In the genomic region with DNA sequence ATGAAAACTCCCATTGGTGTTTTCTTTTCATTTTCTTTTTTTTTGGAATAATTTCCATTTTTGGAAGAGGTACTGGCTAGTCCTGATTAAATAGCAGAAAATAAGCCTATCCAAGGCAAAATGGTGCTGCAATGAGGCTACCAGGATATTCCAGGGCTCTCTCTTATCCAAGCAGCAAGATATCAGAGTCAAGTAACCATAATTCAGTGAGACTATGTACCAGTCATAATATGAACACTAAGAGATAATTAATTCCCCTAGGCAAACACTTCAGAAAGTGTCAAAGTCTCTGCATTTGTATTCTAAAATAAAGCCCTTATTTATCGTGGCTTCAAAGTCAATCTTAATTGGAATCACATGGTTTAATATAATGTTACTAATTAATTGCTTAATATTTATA, we compare ENCODE assay signal across 18 mouse cellular contexts.
DNase-seq lines count a peak whose midpoint lies in the region; ATAC-seq and TF ChIP-seq lines count a peak whose summit lies in the region.
"Had no signal": no experiment of that assay in that cellular context is flagged by ENCODE, and none has a peak within 500 bp of the region (broad histone marks: within the 10 kb centered on the region; RNA-seq: fewer than 3 reads in every experiment).

No protein-coding gene starts in this region.

- ATAC-seq in midbrain, embryonic 14.5 days (ENCODE audit: low FRiP score, low TSS enrichment): peak; percentile 31; the same call in 1 of the 2 replicates
- peak; percentile 48; the same call in 1 of the 2 replicates for ATAC-seq in midbrain, embryonic 16.5 days
- ATAC-seq: forebrain, embryonic 13.5 days; forebrain, embryonic 15.5 days; forebrain, postnatal 0 days had no signal

- H3K27me3 ChIP-seq in midbrain, embryonic 14.5 days (ENCODE audit: control insufficient read depth, insufficient read depth, low read length): no peaks in the 10 kb centered on the region
- H3K27me3 ChIP-seq in midbrain, embryonic 10.5 days (ENCODE audit: low read depth, poor library complexity, severe bottlenecking): no peaks in the 10 kb centered on the region
- no peaks in the 10 kb centered on the region for H3K27me3 ChIP-seq in midbrain, embryonic 16.5 days (ENCODE audit: control insufficient read depth, insufficient read depth, low read depth, low read length)
- H3K27me3 ChIP-seq: embryonic facial prominence, embryonic 12.5 days; forebrain, embryonic 13.5 days; forebrain, embryonic 15.5 days had no signal

- no peak for TF ChIP-seq POLR2A in brain, embryonic 14.5 days (IDR thresholded peaks at IDR 0.05; ENCODE audit: borderline replicate concordance, extremely low read depth, insufficient read depth, insufficient read length, poor library complexity, severe bottlenecking)

- H3K9me3 ChIP-seq in midbrain, embryonic 14.5 days (ENCODE audit: control insufficient read depth, low read length): no peaks in the 10 kb centered on the region
- no peaks in the 10 kb centered on the region for H3K9me3 ChIP-seq in midbrain, embryonic 10.5 days (replicated peaks)
- H3K9me3 ChIP-seq in midbrain, embryonic 16.5 days (replicated peaks; ENCODE audit: control insufficient read depth, low read length, poor library complexity, severe bottlenecking): no peaks in the 10 kb centered on the region
- H3K9me3 ChIP-seq: embryonic facial prominence, embryonic 10.5 days; embryonic facial prominence, embryonic 12.5 days; forebrain, embryonic 13.5 days; forebrain, embryonic 15.5 days had no signal

- H3K4me2 ChIP-seq in midbrain, embryonic 14.5 days (ENCODE audit: low read length): no peak overlapping the region
- H3K4me2 ChIP-seq in midbrain, embryonic 16.5 days (ENCODE audit: low read length): no peak overlapping the region
- H3K4me2 ChIP-seq: embryonic facial prominence, embryonic 12.5 days; forebrain, embryonic 13.5 days; forebrain, embryonic 15.5 days had no signal

- no peak for TF ChIP-seq CTCF in brain, embryonic 14.5 days (IDR thresholded peaks at IDR 0.05; ENCODE audit: borderline replicate concordance, extremely low read depth, insufficient read depth, insufficient read length)

- H3K4me1 ChIP-seq in midbrain, embryonic 14.5 days (ENCODE audit: control insufficient read depth, insufficient read depth, low read length): no peaks in the 10 kb centered on the region
- no peaks in the 10 kb centered on the region for H3K4me1 ChIP-seq in midbrain, embryonic 10.5 days
- H3K4me1 ChIP-seq in midbrain, embryonic 16.5 days (ENCODE audit: control insufficient read depth, insufficient read depth, low read length): no peaks in the 10 kb centered on the region
- H3K4me1 ChIP-seq: embryonic facial prominence, embryonic 10.5 days; embryonic facial prominence, embryonic 12.5 days; forebrain, embryonic 13.5 days; forebrain, embryonic 15.5 days had no signal

- no peak overlapping the region for H3K27ac ChIP-seq in midbrain, embryonic 14.5 days (replicated peaks; ENCODE audit: low read depth, low read length)
- H3K27ac ChIP-seq in midbrain, embryonic 10.5 days (replicated peaks): no peak overlapping the region
- no peak overlapping the region for H3K27ac ChIP-seq in midbrain, embryonic 16.5 days (ENCODE audit: low read length)
- H3K27ac ChIP-seq: embryonic facial prominence, embryonic 10.5 days; embryonic facial prominence, embryonic 12.5 days; forebrain, embryonic 13.5 days; forebrain, embryonic 15.5 days had no signal

- no peak overlapping the region for H3K9ac ChIP-seq in midbrain, embryonic 14.5 days (replicated peaks; ENCODE audit: low read length)
- H3K9ac ChIP-seq in midbrain, embryonic 16.5 days (ENCODE audit: low read depth, low read length): no peak overlapping the region
- H3K9ac ChIP-seq: embryonic facial prominence, embryonic 12.5 days; forebrain, embryonic 13.5 days; forebrain, embryonic 15.5 days; forebrain, postnatal 0 days had no signal

- 56% methylated on average over 1 of the region's 1 CpGs for WGBS in midbrain, embryonic 14.5 days
- WGBS in midbrain, embryonic 10.5 days: 89% methylated on average over 1 of the region's 1 CpGs
- 62% methylated on average over 1 of the region's 1 CpGs for WGBS in midbrain, embryonic 16.5 days

- peak; percentile 43 for DNase-seq in midbrain, embryonic 14.5 days
- DNase-seq in midbrain, embryonic 10.5 days (ENCODE audit: low spot score): no peak
- DNase-seq in brain, embryonic 14.5 days (ENCODE audit: low read depth): peak; percentile 18
- no peak for DNase-seq in kidney, adult 8-10 months
- DNase-seq: adrenal gland, adult 2 months; adrenal gland, postnatal 10 days; adrenal gland, postnatal 25 days; cerebellum, adult 11-12 months; cerebellum, adult 2 months; cerebellum, adult 9-10 months; cerebellum, postnatal 10 days; cerebellum, postnatal 25 days; forebrain, postnatal 0 days had no signal

- no peak overlapping the region for H3K4me3 ChIP-seq in midbrain, embryonic 14.5 days (replicated peaks; ENCODE audit: low read depth, low read length)
- no peak overlapping the region for H3K4me3 ChIP-seq in midbrain, embryonic 10.5 days
- H3K4me3 ChIP-seq in midbrain, embryonic 16.5 days (ENCODE audit: low read depth, low read length): no peak overlapping the region
- H3K4me3 ChIP-seq: embryonic facial prominence, embryonic 10.5 days; embryonic facial prominence, embryonic 12.5 days; forebrain, embryonic 13.5 days; forebrain, embryonic 15.5 days had no signal

- H3K36me3 ChIP-seq in midbrain, embryonic 14.5 days (ENCODE audit: control insufficient read depth, insufficient read depth, low read length): no peaks in the 10 kb centered on the region
- H3K36me3 ChIP-seq in midbrain, embryonic 10.5 days: no peaks in the 10 kb centered on the region
- no peaks in the 10 kb centered on the region for H3K36me3 ChIP-seq in midbrain, embryonic 16.5 days (ENCODE audit: control insufficient read depth, insufficient read depth, low read length)
- H3K36me3 ChIP-seq: embryonic facial prominence, embryonic 10.5 days; embryonic facial prominence, embryonic 12.5 days; forebrain, embryonic 15.5 days had no signal

Comparison
In these comparisons a context has a peak if more than half of its experiments do, and no peak if none do; other contexts are left out.
1. DNase-seq: peak in midbrain, embryonic 14.5 days (single experiment) and brain, embryonic 14.5 days (single experiment); none in midbrain, embryonic 10.5 days (single experiment) and kidney, adult 8-10 months (0 of 2).